Mouse (Mus musculus) cerebellum, adult 11 months (tissue): ENCODE measurements around the gene Slc46a2.

Source experiments
- DNase-seq: peaks from one replicate; pipeline ENCODE4 v3.0.0; 2022

The Slc46a2 gene

DNA sequence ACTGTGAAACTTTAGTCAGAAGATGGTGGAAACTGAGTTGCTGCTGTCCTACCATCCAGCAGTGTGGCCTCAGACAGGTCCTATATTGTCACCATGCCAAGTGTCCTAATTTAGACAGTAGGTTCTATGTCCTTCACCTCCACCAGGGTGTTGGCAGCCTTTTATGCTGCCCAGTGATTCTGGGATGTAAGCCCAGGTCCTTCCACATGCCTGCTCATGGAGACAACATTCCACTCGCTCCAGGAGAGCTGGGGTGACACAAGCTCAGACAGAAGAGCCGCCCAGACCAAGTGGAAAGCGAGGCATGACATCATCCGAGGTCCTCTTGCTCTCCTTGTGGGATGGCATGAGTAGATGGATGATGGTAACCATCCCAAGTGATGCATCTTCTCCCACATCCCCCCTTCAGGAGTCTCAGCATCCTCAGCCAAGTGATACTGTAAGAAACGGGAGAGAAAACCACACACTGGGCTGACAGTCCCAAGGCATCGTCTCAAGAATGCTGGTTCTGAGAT lies 24.7 kb downstream of the Slc46a2 start:
- DNase-seq, result peak; percentile 73

DNA sequence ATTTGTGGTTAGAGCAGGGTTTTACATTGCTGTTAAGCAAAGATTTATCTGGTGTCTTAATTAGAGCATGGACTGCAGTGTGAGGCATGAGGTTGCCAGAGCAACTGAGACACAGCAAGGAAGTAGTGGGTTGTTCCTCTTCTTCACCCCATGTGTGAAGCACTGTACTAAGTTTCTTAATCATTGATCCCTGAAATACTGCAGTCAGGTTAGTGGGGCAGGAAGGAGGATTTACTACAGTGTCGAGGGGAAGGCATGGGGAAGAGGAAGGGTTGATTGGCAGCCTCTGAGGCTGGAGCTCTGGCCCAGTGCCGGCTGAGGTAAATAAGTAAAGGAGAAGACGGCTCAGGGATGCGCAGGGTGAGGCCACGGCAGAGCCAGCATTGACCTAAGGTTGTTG lies 26.8 kb downstream of the Slc46a2 start:
- no peak for DNase-seq

DNA sequence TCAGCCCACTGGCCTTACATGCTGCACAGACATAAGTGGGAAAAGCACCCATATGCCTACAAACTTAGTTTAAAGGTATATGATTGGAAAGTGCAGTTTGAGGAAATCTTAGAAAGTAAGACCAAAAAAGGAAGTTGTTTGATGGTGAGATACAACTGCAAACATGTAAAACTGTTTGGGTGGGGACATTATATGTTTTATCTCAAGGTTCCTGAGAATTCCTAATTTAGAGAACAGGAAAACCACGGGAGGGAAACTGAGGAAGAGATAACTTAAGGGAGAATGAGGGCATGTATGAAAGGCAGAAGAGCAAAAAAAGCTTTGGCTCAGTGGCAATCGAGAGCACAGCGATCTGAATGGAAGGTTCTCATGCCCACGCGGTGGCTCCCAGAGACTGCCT lies 27.8 kb downstream of the Slc46a2 start:
- no peak for DNase-seq

DNA sequence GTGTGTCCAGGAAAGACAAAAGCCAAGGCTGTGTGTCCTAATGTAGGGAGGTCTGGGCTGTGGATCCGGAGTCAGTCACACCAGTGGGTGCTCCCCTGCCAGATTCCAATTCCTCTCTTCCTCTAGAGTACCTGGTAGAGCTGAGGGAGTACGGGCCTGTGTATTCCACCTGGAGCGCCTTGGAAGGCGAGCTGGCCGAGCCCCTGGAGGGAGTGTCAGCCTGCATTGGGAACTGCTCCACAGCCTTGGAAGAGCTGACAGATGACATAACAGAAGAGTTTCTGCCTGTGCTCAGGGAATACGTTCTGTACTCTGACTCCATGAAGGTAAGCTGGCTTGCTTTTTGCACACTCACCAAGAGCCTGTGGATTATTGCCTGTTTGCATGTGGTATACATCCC lies 28.6 kb downstream of the Slc46a2 start:
- DNase-seq, result no peak

DNA sequence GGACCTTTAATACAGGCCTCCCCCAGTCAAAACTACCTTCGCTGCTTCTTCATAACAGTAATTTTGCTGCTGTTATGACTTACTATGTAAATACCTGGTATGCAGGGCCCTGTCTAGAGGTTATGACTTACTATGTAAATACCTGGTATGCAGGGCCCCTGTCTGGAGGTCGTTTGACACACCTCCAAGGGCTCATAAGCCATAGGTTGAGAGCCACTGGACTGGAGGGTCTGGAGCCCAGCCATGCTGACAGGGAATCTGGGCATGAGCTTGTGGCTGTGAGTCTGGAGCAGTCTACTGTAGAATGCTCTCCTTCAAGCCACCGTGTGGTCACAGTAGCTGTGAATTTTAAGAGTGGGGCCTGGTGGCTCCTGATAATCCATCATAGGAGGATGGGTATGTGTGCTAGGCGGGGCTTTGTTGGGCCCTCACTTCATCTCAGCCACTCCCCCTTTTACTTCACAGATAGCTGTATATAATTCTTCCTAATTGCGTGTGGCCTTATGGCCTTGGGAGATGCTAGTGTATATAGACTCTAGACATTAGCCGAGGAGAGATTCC lies 30.6 kb downstream of the Slc46a2 start:
- no peak for DNase-seq

DNA sequence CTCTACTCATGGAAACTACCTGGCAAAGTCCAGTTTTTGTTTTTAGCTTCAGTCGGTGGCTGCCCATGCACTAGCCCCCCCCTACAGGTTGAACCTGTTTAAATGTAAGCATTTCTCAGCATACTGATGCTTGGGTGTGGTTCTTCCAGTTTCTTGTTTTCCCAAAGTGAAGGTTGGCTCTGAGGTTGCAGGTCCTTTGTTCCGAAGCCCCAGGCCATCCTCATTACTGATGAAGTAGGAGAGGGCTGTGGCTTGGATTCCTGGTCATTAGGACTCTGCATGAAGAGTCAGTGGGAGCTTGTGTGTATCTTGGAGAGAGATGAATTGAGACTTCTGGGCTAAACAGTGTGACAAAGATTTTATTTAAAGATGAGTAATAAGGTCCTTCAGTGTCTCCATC lies 33.6 kb downstream of the Slc46a2 start:
- no peak for DNase-seq

DNA sequence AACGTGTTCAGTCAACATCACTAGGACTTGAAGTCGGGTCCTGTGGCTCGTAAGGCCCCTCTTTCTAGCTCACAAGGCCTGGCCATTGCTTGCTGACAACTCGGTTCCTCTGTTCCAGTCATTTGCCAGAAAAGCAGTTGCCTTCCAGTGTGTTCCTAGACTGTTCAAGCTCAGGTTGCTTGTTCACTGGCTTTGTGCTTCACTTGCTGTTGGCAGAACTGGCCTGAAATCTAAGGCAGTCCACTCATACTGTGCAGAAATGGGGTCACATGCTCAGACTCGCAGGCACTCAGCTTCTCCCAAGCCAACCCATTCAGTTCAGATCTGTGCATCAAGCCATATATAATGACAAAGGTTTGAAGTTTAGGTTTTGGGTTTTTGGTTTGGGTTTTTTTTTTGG lies 34.1 kb downstream of the Slc46a2 start:
- no peak for DNase-seq

DNA sequence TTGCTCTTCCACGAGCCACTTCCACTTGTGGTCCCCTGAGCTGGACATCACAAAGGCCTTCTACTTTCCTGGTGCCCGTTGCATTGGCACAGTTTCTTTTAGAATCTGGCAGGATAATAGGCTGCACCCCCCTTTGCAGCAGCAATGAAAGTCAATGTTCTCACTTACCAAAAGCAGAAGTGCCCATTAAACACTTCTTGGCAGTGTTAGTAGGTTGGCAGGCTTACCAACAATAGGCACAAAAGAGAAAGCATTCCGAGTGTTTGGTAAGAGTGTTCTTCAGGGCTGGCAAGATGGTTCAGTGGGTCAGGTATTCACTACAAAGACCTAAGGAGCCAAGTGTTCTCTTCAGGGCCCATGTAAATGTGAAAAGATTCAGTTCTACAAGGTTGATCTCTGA lies 35.4 kb downstream of the Slc46a2 start:
- DNase-seq, result no peak

DNA sequence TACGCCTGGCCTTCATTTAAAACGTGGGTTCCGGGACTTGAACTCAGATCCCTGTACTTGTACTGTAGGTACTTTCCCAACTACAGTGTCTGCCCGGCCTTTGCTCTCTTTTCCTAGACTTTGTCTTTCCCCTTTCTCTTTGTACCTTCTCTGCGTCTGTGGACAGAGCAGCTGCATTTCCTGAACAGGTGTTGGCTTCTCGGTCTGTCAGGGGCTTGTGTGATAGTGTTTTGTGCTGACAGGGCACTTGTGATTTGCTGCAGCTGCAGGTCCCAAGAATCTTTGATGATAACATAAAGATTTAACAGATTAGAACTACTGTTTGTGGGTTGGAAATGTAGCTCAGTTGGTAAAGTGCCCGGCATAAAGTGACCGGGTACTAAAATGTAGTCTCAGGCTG lies 36.3 kb downstream of the Slc46a2 start:
- no peak for DNase-seq

DNA sequence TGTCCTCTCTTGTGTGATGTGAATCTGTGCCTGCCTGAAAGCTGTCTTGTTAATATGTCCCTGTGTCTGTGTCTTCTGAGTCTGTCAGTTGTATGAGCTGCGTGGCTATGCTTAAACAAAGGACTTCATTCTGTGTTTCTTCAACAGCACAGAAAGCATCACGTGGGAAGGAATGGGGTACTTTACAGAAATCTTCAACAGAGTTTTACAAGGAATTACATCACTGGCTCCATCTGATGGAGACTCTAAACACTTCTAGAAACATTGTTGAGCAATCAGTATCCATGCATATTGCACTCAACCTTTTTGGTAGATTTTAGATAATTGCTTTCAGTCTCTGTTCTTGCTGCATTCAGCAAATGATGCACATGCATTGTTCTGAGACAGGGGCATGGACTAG lies 37.8 kb downstream of the Slc46a2 start:
- no peak for DNase-seq

DNA sequence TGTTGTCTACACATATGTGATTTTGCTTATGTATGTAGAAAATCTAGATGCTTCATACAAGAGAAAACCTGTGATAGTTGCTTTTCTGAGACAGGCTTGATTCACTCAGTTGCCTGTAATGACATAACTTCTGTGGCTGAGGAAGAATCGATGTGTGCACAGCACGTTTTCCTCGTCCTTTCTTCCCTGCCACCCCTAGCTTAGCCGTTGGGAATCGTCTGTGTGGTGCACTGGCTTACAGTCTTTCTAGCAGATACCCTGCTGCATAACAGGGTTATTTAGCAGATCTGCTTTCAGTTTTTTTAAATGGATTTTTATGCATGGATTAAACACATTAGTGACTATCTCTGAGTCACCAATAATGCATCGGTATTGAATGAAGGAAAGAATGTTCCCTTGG lies 38.3 kb downstream of the Slc46a2 start:
- DNase-seq, result no peak

DNA sequence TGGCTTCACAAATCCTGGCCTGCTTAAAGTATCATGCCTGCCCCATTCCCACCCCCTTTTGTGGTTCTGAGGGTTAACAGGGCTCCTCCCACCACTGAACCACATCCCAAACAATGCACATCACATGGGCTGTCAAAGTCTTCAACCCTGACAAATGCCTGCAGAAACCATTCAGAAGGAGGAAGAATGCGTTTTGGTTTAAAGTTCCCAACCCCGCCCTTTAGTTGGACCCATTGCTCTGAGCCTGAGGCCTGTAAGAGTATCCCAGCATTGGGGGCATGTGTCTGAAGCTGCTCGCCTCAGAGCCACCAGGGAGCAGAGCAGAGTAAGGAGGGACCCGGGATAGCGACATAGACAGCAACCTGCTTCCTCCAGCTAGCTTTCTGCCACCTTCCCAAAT lies 41.0 kb downstream of the Slc46a2 start:
- DNase-seq, result no peak

DNA sequence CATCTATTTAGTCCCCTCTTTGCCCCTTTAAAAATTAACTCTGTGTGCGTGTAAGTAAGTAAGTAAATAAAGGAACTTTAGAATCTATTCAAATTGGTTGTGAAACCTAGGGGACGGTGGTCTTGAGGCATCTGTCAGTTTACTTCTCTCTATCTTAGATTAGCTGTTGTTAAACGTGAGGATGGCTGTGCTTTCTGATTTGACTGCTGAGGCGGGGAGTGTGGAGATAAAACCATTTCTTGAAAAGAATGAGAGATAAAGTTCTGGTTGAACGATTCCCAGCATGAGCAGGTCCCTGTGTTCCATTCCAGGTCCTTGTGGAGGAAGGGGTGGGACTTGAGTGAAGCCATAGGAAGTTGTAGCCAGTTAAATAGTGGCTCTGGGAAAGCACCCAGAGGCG lies 41.6 kb downstream of the Slc46a2 start:
- DNase-seq, result no peak

DNA sequence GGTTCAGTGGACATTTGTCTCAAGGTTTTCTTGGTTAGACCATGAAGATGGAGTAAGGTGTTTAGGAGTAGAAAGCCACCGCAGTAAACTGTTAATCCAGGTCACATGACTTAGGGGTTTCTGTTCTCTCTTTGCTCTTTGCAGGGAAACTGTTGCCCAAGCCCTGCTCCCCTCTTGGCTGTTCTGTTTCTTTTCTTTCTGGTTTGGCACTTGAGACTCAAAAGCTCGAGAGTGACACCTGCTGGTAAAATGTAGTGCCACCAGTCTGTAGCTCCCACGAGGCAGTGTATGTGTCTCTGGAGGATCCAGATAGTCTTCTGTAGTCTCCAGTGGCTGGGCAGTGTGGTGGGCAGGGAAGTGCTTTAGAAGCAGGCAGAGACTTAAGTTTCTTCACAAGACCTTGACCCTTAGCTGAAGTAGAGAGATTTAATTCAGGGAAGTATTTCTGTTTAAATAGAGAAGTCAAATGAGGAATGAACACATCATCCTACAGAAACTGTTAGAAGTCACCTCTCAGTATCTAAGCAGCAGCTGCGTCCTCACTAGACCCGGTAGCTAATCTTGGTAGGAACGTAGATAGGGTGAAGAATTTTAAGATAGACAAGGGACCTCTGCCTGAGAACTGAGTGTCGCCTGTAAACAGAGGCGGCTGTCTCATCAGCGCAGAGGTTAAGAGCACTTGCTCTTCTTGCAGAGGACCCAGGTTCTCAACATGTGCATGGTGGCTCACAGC lies 43.8 kb downstream of the Slc46a2 start:
- DNase-seq, result peak; percentile 81

DNA sequence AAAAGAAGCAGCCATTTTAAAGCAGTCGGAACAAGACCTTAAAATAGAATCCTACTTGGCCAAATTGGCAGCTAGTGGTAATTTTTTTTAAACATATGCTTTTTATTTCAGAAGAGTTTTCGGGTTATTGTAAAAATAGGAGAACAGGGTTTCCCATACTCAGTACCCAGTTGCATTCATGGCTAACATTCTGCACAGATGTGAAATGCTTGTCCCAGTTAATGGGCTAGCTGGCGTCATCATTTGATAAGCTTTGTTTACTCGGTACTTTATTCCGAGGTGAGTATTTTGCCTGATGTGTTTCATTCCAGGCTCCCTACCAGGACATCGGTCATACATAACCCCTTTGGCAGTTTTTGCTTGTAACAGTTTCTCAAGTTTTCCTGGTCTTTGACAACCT lies 44.4 kb downstream of the Slc46a2 start:
- DNase-seq, result no peak

DNA sequence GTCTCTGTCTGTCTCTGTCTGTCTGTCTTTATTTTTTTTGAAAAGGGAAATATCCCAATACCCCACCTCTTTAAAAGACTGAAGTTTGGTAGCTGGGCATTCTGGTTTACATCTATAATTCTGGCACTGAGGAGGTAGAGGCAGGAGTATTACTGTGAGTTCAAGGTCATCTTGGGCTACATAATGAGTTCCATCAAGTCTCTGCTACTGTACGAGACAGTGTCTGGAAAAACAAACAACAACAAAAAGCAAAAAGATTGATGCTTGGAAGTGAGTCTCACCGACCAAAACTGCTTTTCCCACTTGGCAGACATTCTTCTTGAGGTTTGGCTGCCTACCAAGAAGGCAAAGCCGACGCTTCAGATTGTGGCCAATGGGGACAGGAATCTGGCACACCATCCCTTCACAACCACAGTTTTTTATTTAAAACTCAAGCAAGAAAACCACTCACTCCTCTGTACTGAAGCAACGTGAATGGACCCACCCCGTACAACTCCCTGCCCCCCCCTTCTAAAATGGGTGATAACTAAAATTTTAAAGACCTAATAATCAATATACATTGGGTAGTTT lies 45.3 kb downstream of the Slc46a2 start:
- peak; percentile 57 for DNase-seq

DNA sequence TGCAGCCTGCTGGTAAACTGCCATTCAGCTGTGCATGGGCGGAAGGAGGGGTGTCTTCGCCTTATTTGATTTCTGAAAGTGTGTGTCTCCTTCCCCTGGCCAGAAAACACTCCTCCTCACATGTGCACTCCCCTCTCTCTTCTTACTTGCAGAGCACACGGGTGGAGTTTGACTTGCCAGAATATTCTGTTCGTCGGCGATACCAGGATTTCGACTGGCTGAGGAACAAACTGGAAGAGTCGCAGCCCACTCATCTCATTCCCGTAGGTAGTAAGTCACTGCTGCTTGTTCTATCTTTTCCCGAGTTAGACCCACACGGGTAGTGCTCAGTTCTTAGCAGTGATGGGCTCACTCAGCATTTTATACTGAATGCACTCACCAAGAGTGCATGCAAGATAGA lies 46.8 kb downstream of the Slc46a2 start:
- no peak for DNase-seq

DNA sequence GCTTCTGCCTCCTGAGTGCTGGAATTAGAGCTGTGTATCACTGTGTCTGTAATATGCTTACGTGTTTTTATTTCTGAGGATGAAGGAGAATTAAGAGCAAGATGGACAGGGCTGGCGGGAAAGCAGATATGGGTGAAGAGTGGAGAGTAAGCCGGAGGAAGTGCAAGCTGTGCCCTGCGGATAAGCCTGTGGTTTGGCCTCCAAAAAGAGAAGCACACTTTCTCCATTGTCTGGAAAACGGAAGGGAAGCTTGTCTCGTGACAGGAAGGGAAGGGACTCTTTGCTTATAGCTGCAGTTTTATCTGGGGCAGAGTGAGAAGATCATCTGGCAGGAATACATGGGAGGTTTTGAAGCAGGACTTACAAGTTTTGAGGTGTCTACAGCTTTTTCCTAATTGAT lies 51.0 kb downstream of the Slc46a2 start:
- no peak for DNase-seq

DNA sequence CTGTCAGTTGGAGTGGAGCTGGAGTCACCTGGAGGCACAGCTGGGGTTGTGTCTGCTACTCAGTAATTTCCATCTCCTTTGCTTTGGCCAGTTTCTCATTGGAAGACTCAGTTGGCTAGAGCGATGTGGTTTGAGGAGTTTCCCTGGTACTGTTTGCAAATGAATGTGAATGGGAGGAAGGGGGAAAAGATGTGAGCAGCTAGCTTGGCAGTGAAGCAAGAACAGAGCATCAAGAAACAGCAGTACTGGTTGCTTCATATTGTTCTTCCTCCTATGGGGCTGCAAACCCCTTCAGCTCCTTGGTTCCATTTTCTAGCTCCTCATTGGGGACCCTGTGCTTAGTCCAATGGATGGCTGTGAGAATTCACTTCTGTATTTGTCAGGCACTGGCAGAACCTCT lies 52.5 kb downstream of the Slc46a2 start:
- no peak for DNase-seq

DNA sequence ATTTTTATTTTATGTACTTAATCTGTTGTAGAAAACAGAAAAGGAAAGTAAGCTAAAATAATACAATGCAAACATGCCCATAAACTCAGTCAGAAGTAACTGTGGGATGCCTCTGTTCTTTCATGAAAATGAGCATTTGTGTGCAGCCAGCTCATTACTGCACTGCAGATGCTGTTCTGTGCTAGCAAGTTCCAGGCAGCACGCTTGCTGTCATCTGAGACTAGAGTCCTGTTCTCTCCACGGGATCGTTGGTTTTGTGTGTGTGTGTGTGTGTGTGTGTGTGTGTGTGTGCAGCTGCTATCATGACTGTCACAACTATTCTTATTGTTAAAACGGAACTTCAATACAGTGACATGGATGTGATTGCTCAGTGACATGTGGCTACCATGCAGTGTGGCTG lies 53.0 kb downstream of the Slc46a2 start:
- DNase-seq, result no peak

DNA sequence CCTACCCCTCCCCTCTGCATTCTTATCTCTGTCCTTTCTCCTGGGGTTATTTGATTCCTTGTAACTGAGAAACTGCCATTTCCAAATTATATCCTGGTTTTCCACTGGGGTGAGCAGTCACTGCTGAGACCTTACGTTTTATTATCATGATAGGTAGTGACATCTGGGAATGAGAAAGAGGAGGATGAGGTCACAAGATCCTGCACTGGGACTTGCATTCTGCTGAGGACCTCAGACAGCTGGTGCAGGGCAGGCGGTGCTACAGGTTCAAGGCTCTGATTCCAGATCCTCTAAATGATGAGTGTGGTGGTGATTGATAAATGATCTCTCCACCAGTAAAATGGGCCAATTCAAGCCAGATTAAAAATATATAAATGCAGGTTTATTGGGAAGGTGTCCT lies 54.4 kb downstream of the Slc46a2 start:
- DNase-seq, result no peak

DNA sequence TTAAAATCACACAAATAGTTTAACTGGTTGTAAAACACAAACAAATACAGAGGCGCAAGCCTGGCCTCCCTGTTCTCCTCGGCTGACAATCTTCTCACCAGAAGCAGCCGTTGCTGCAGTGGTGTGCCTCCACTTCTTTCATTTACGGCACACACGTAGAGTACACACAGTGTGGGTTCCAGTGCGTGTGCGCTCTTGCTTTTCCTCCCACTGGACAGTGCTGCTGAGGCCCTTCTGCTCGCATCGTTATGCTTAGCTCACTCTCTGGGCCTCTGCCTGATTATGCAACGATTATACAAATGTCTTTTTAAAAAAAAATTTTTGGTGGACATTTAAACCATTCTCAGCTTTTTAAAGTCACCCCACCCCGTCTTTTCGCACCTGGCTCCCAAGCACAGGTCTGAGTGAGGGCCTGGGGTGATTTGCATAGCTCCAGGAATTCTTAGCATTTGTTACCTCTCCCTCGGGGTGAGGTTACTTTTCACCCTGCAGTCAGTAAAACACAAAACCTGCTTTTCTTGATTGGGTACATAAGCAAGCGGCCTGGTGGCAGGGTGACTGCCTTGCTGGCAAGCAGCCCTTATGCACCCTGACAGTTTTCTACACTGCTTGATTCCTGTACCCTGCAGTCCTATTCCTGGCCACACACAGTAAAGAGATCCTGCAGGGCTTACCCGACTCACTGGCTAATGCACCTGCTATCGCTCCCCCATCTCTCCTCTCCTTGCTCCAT lies 55.0 kb downstream of the Slc46a2 start:
- DNase-seq, result peak; percentile 67
